Mouse (Mus musculus) ovary, postnatal 36 days (tissue): ENCODE data around the gene P2ry12.

Experiments
- DNase-seq: peaks from one replicate; pipeline ENCODE4 v3.0.0; 2022; ENCODE audit warnings: low spot score, mixed read lengths

Gene P2ry12

GRCm38 (mm10) chr3:59182129-59182528 lies 80.5 kb downstream of the P2ry12 start:
- DNase-seq: no peak

GRCm38 (mm10) chr3:59181134-59181533 lies 81.5 kb downstream of the P2ry12 start:
- DNase-seq: no peak

- no peak for DNase-seq
These were observed 85.8 kb downstream of the P2ry12 start for GRCm38 (mm10) chr3:59176871-59177270.

DNA sequence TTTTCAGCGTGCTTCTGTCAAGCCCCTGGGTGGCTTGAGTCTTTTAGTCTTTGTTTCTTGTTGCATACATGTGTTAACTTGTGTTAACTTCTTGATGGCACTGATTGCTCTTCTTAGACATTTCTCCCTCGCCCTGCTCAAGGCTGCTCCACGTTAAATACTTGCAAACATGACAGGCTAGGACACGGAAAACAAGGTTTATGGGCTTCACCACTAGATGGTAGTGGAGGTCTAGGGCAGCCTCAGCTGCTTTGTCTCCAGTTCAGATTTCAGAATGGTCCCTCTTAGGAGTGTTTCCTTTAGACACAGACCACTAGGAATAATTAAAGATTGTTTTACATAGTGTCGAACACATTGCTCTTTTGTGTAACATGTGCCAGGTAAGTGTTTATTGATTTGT lies 87.4 kb downstream of the P2ry12 start:
- DNase-seq: peak; percentile 9

DNA sequence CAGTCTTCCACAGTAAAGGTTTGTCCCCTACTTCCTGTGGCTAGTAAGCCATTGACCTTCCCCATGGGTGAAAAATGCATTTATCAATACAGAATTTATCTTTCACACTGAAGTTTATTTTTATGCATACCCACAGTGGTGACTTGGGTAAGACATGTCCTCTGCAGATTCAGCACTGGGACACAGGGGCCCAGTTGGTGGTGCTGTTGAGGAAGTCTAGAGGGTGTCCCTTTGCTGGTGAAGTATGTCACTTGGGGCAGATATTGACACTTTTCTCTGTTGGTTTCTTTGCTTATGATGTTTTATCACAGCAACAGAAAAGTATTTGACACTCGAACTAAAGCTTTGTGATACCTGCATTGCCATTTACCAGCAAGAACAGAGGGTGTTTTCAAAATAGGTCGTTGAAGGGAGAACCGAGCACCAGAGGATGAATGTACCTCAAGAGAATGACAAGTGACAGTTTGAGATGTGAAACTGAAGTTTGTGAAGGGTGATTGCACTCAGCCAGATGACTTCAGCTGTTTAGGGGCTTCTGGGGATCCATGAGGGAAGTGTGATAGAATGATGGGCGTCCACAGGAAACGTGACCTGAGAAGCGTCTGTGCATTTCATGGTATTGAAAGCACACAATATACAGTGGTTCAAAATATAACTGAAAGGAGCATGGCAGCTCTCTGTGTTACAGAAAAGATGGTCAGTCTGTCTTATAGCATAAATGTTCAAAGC lies 88.1 kb downstream of the P2ry12 start:
- DNase-seq: no peak

DNA sequence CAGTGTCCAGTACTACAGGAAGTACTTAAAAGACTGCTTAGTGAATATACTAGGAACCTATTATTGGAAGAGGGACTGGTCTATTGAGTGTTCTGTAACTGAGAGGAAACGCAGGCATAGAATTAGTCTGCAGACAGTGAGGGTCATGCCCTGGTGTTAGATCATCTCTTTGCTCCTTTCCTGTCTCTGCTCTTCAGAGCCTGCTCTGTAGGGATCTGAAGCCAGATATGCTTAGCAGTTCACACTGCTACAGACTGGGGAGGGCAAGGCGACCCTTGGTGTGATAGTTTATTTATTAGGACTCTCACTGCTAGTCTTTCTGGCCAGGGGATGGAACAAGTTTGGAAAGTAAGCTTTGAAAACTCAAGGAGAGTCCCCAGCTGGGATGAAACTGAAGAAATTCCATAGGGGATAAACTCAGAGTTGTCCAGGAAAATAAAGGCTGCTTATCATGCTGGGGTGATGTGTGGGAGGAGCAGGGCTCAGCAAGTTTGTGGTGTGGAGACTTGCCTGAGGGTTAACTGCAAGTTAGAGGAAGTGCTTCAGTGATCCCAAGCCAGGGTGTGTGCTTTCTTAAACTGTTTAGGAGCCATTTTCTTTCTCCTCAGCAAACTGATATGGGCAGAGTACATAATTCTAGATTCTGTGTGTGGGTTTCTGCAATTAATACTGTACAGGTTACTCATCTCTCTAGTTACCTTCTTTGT lies 92.6 kb downstream of the P2ry12 start:
- no peak for DNase-seq

GRCm38 (mm10) chr3:59169215-59169614 lies 93.5 kb downstream of the P2ry12 start:
- DNase-seq: no peak

DNA sequence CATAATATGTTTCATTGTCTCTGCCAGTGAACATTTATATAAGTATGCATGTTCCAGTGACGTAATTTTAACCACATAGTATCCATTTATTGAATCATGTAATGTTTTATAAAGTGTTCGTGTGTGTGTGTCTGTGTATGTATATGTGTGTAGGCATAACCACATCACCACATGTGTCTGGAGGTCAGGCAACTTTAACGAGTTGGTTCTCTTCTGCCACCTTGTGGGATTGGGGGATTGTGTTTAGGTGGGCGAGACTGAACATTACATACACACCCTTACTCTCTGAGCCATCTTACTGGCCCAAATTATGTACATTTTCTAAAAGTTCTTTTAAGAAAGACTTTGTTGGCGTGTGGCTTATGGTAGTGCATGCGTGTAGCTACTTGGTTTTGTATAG lies 94.2 kb downstream of the P2ry12 start:
- DNase-seq: no peak

DNA sequence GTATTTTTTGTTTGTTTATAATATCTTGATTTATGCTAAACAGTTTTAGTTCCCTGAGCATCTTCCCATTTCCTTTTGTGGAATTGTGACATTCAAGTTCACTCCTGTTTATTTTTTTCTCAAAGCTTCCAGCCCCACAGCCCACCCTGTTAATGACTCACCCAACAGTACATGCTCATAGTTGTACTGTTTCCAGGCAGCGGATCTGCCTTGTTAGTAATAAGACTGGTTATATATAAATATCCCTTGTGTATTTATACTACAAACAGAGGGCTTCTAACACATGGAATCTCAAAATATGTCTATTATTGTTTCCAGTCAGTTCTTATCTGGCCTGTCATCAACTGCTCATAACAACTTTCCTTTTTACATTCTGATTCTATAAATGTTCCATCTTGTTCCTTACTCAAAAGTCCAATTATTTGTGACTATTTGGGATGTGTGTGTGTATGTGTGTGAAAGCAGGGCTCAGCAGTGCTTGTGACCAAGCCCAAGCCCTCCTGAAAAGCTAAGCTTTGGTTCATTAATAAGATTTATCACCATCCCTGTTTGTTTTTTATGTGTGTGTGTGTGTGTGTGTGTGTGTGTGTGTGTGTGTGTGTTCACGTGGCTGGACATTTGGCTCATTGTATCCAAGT lies 95.1 kb downstream of the P2ry12 start:
- DNase-seq: no peak
